In genomic region chr9:72735822-72736410, GRCm38 (mm10) we compare ENCODE assay signal across 9 mouse cellular contexts.
DNase-seq lines count a peak whose midpoint lies in the region; ATAC-seq and TF ChIP-seq lines count a peak whose summit lies in the region.
"Had no signal": no experiment of that assay in that cellular context is flagged by ENCODE, and none has a peak within 500 bp of the region (broad histone marks: within the 10 kb centered on the region; RNA-seq: fewer than 3 reads in every experiment).

No protein-coding gene starts in this region.

- intact Hi-C loops in gastrocnemius, adult 2 months (cut with DNase I), result no loop called here
- intact Hi-C loops in left cerebral cortex, postnatal 25 days (cut with DNase I), result no loop called here

- TF ChIP-seq CTCF in CH12.LX (conservative IDR thresholded peaks at IDR 0.05 in 1 of 2, IDR thresholded peaks at IDR 0.05 in 1 of 2; ENCODE audit: low read depth in 2 of 2, low read length in 2 of 2), result peak; percentile 67 to 94
- peak; percentile 88 for TF ChIP-seq CTCF in gastrocnemius, adult 2 months (IDR thresholded peaks at IDR 0.05)

- H3K4me3 ChIP-seq in hindbrain, embryonic 11.5 days (ENCODE audit: low read depth, low read length), result no peak overlapping the region
- H3K4me3 ChIP-seq in hindbrain, embryonic 12.5 days, result no peak overlapping the region
- H3K4me3 ChIP-seq in CH12.LX (replicated peaks in 1 of 3; ENCODE audit: low read depth in 2 of 3, low read length in 2 of 3, poor library complexity in 1 of 3), result no peak overlapping the region
- no peak overlapping the region for H3K4me3 ChIP-seq in gastrocnemius, adult 2 months
- H3K4me3 ChIP-seq in liver, embryonic 13.5 days (replicated peaks), result no peak overlapping the region

- in situ Hi-C loops in CH12.LX (cut with MboI; ENCODE audit: low pct_ligation_motif_present, low pct_unique_long_range_greater_than_20kb, low sequenced_read_pairs), result no loop called here

- no peak for TF ChIP-seq POLR2A in CH12.LX (IDR thresholded peaks at IDR 0.05; ENCODE audit: low read depth, low read length)

- TF ChIP-seq EP300 in CH12.LX (IDR thresholded peaks at IDR 0.05; ENCODE audit: low read length), result no peak

- dilution Hi-C loops in CH12.LX (cut with MboI; ENCODE audit: extremely low pct_ligation_motif_present, extremely low pct_unique_long_range_greater_than_20kb, low sequenced_read_pairs), result no loop called here

- H3K27ac ChIP-seq in hindbrain, embryonic 11.5 days (ENCODE audit: low read depth, low read length), result no peak overlapping the region
- H3K27ac ChIP-seq in hindbrain, embryonic 12.5 days, result no peak overlapping the region
- no peak overlapping the region for H3K27ac ChIP-seq in CH12.LX (ENCODE audit: insufficient read depth, low read depth)
- no peak overlapping the region for H3K27ac ChIP-seq in gastrocnemius, adult 2 months
- no peak overlapping the region for H3K27ac ChIP-seq in liver, embryonic 13.5 days
- H3K27ac ChIP-seq: macrophage had no signal

- H3K36me3 ChIP-seq in hindbrain, embryonic 11.5 days (ENCODE audit: control insufficient read depth, insufficient read depth, low read length), result peaks cover 50% of the 10 kb centered on the region
- peaks cover 91% of the 10 kb centered on the region for H3K36me3 ChIP-seq in hindbrain, embryonic 12.5 days
- peaks cover 41 to 90% of the 10 kb centered on the region in 2 experiments for H3K36me3 ChIP-seq in CH12.LX (replicated peaks in 1 of 2; ENCODE audit: control insufficient read depth in 1 of 2, insufficient read depth in 1 of 2, low read length in 1 of 2)
- H3K36me3 ChIP-seq in liver, embryonic 13.5 days, result peaks cover 94% of the 10 kb centered on the region

- no peaks in the 10 kb centered on the region for H3K27me3 ChIP-seq in hindbrain, embryonic 11.5 days (ENCODE audit: control insufficient read depth, insufficient read depth, low read length)
- no peaks in the 10 kb centered on the region for H3K27me3 ChIP-seq in hindbrain, embryonic 12.5 days
- H3K27me3 ChIP-seq in CH12.LX (replicated peaks), result no peaks in the 10 kb centered on the region
- H3K27me3 ChIP-seq in liver, embryonic 13.5 days, result no peaks in the 10 kb centered on the region

- H3K9me3 ChIP-seq in hindbrain, embryonic 11.5 days (ENCODE audit: control insufficient read depth, low read length), result no peaks in the 10 kb centered on the region
- H3K9me3 ChIP-seq in hindbrain, embryonic 12.5 days (replicated peaks), result no peaks in the 10 kb centered on the region
- H3K9me3 ChIP-seq in CH12.LX (replicated peaks; ENCODE audit: low read length), result no peaks in the 10 kb centered on the region
- H3K9me3 ChIP-seq in liver, embryonic 13.5 days (replicated peaks), result no peaks in the 10 kb centered on the region

- H3K79me2 ChIP-seq in CH12.LX (replicated peaks; ENCODE audit: control insufficient read depth, extremely low read depth, insufficient read depth, poor library complexity, severe bottlenecking), result no peaks in the 10 kb centered on the region

- ATAC-seq in hindbrain, embryonic 11.5 days (ENCODE audit: low FRiP score), result no peak
- ATAC-seq in hindbrain, embryonic 12.5 days (ENCODE audit: low FRiP score), result no peak
- 0 out of 2 replicates have a peak, but pooled peaks have one; percentile 33 for ATAC-seq in liver, embryonic 13.5 days (ENCODE audit: low read depth)

- no peaks in the 10 kb centered on the region for H3K4me1 ChIP-seq in hindbrain, embryonic 11.5 days (replicated peaks; ENCODE audit: control insufficient read depth, insufficient read depth, low read length)
- no peaks in the 10 kb centered on the region for H3K4me1 ChIP-seq in hindbrain, embryonic 12.5 days
- no peaks in the 10 kb centered on the region for H3K4me1 ChIP-seq in CH12.LX (ENCODE audit: control insufficient read depth in 1 of 2, insufficient read depth in 2 of 2)
- H3K4me1 ChIP-seq in liver, embryonic 13.5 days (replicated peaks), result no peaks in the 10 kb centered on the region

- H3K4me2 ChIP-seq in hindbrain, embryonic 11.5 days (replicated peaks; ENCODE audit: low read depth, low read length), result no peak overlapping the region
- no peak overlapping the region for H3K4me2 ChIP-seq in hindbrain, embryonic 12.5 days (replicated peaks)
- H3K4me2 ChIP-seq in CH12.LX (ENCODE audit: insufficient read depth, low read depth, poor library complexity, severe bottlenecking), result no peak overlapping the region
- no peak overlapping the region for H3K4me2 ChIP-seq in liver, embryonic 13.5 days

- H3K9ac ChIP-seq in hindbrain, embryonic 11.5 days (ENCODE audit: low read depth, low read length), result no peak overlapping the region
- H3K9ac ChIP-seq in hindbrain, embryonic 12.5 days, result no peak overlapping the region
- H3K9ac ChIP-seq in CH12.LX (ENCODE audit: insufficient read depth, low read depth), result no peak overlapping the region
- no peak overlapping the region for H3K9ac ChIP-seq in liver, embryonic 13.5 days

- DNase-seq in hindbrain, embryonic 11.5 days (ENCODE audit: low spot score), result peak; percentile 82
- peak; percentile 63 for DNase-seq in CH12.LX (ENCODE audit: extremely low read depth)
- DNase-seq in adrenal gland, adult 2 months, result peak; percentile 52
- peak; percentile 72 for DNase-seq in gastrocnemius, adult 2 months
- peak; percentile 43 for DNase-seq in liver, embryonic 13.5 days
- DNase-seq in spleen, adult 18-20 months, result peak; percentile 15 to 64
- no peak for DNase-seq in left cerebral cortex, postnatal 25 days (ENCODE audit: low spot score in 2 of 2)

- TF ChIP-seq RAD21 in CH12.LX (IDR thresholded peaks at IDR 0.05; ENCODE audit: low read depth, low read length), result peak; percentile 21

- WGBS in hindbrain, embryonic 11.5 days, result 68% methylated on average over 3 of the region's 3 CpGs
- 69% methylated on average over 3 of the region's 3 CpGs for WGBS in hindbrain, embryonic 12.5 days
- WGBS in liver, embryonic 13.5 days (ENCODE audit: insufficient replicate concordance), result 48% methylated on average over 3 of the region's 3 CpGs

TF ChIP-seq in CH12.LX, 34 proteins besides CTCF, POLR2A, EP300 and RAD21:
- TF ChIP-seq NELFE (IDR thresholded peaks at IDR 0.05; ENCODE audit: low read depth, low read length) (no peak), MYC (IDR thresholded peaks at IDR 0.05; ENCODE audit: low read depth, low read length) (0 out of 2 replicates have a peak, but pooled peaks have one; percentile 17), SMC3 (IDR thresholded peaks at IDR 0.05; ENCODE audit: low read depth, low read length) (peak; percentile 37)

Comparison
In these comparisons a context has a peak if more than half of its experiments do, and no peak if none do; other contexts are left out.
1. DNase-seq: peak in hindbrain, embryonic 11.5 days (single experiment), CH12.LX (single experiment), adrenal gland, adult 2 months (single experiment), gastrocnemius, adult 2 months (single experiment), liver, embryonic 13.5 days (single experiment) and spleen, adult 18-20 months (2 of 2); none in left cerebral cortex, postnatal 25 days (0 of 2).